Mouse (Mus musculus) ES-E14 (cell line): ENCODE results near the gene Akr1d1.

ENCODE experiments used
- CHD2 ChIP-seq: IDR thresholded peaks from 2 replicates; pipeline ENCODE4 v1.6.1; 2014; ENCODE audit warnings: mild to moderate bottlenecking, low read depth, low read length, inconsistent platforms
- HCFC1 ChIP-seq: IDR thresholded peaks from 2 replicates; pipeline ENCODE4 v1.6.1; 2012; ENCODE audit warnings: low read length, inconsistent platforms, borderline replicate concordance; ENCODE audit not compliant: insufficient read depth
- MAFK ChIP-seq: IDR thresholded peaks from 2 replicates; pipeline ENCODE4 v1.6.1; 2014; ENCODE audit warnings: mild to moderate bottlenecking, low read depth, low read length, inconsistent platforms; ENCODE audit not compliant: insufficient read depth
- ZC3H11A ChIP-seq: IDR thresholded peaks from 2 replicates; pipeline ENCODE4 v1.6.1; 2012; ENCODE audit warnings: low read depth, mild to moderate bottlenecking, inconsistent platforms, low read length, borderline replicate concordance
- ZNF384 ChIP-seq: IDR thresholded peaks from 2 replicates; pipeline ENCODE4 v1.6.1; 2012; ENCODE audit warnings: low read depth, low read length, inconsistent platforms

DNA sequence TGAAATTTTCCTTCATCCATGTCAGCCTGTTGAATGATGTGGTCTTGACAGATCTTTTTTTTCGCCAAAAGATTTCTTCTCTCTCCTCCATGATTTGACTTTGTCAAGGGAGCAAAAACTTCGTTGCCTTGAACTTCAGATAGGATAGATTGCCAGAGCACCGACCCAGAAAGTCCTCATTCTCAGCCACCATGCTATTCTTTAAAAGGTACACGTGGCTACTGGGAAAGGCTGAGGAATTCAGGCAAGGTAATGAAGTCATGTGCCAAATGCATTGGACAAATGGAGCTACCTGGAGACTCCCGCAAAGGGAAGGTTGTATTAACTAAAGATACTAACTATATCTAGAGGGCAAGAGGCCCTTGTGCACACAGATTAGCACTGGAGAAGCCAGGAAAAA, 8.8 kb downstream of the Akr1d1 start:
- TF ChIP-seq ZNF384, result no peak
- TF ChIP-seq MAFK, result no peak
- TF ChIP-seq ZC3H11A, result no peak
- no peak for TF ChIP-seq HCFC1
- no peak for TF ChIP-seq CHD2
